Mouse (Mus musculus) limb, embryonic 15.5 days (tissue): ENCODE measurements around the gene Fbn1. TPM values are rescaled to one million over a fixed set of nuclear protein-coding genes. Genes with fewer than 3 reads are reported as not detected.

Experiments
- ATAC-seq: fragments of 200-750 bp; cut with Nextera tagmentation; 2 replicates; pipeline ENCODE4 v1.8.0; 2017; ENCODE audit warnings: low read depth, moderate TSS enrichment; ENCODE audit not compliant: insufficient number of reproducible peaks, low FRiP score, low TSS enrichment
- H3K27ac ChIP-seq: fragments of 300-500 bp; sonication (generic); 2 replicates; pipeline ENCODE4 v1.5.1; 2015; ENCODE audit warnings: moderate library complexity, mild to moderate bottlenecking, inconsistent platforms
- H3K27me3 ChIP-seq: fragments of 300-500 bp; sonication (generic); 2 replicates; pipeline ENCODE4 v1.6.1; 2015; ENCODE audit warnings: inconsistent platforms
- H3K36me3 ChIP-seq: fragments of 300-500 bp; sonication (generic); 2 replicates; pipeline ENCODE4 v1.6.1; 2015; ENCODE audit warnings: inconsistent platforms
- H3K4me1 ChIP-seq: fragments of 300-500 bp; sonication (generic); 2 replicates; pipeline ENCODE4 v1.6.1; 2015; ENCODE audit warnings: inconsistent platforms
- H3K4me2 ChIP-seq: fragments of 300-500 bp; sonication (generic); 2 replicates; pipeline ENCODE4 v1.6.1; 2015; ENCODE audit warnings: mild to moderate bottlenecking, inconsistent platforms
- H3K4me3 ChIP-seq: fragments of 300-500 bp; sonication (generic); 2 replicates; pipeline ENCODE4 v1.5.1; 2015; ENCODE audit warnings: mild to moderate bottlenecking, inconsistent platforms
- H3K9ac ChIP-seq: fragments of 300-500 bp; sonication (generic); 2 replicates; pipeline ENCODE4 v1.6.1; 2015; ENCODE audit warnings: inconsistent platforms
- H3K9me3 ChIP-seq: fragments of 300-500 bp; sonication (generic); 2 replicates; pipeline ENCODE4 v1.6.1; 2016; ENCODE audit warnings: inconsistent platforms
- WGBS: fragments of 180-500 bp; shearing (Covaris S2); methylation state at CpG from one replicate; pipeline ENCODE4 v1.1.7; 2015; 5-methylcytosine and 5-hydroxymethylcytosine counted together
- polyA plus RNA-seq: library from polyadenylated mRNA; unstranded; fragments of >200 nt; fragmentation: Nextera tagmentation; extraction: Ambion mirVana; gene quantifications from 2 replicates; pipeline ENCODE4 v1.2.1, GENCODE M21; 2015

The Fbn1 gene
- polyA plus RNA-seq, 1 experiment from 2014 or later: 31.2 TPM

DNA sequence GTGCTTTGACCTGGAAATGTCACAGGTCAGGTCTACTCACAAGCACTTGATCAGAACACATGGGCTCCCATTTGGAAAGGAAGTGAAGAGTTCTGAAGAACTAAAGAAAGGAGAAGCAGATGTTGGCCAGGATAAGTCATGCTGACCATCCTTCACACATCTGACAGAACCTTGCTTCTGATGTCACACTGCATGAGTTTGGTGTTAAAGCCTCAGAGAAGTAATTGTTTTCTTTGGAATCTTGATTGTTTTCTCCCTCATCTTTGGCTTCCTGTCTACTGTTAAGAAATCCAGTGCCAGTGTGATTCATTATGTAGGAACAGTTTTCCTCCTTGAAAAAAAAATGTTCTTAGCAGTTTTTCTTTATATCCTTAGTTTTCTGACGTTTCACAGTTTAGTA is 238.9 kb downstream of the Fbn1 start:
- no peak overlapping the region for H3K9ac ChIP-seq
- no peaks in the 10 kb centered on the region; the same call in 1 of the 2 replicates for H3K9me3 ChIP-seq
- ATAC-seq: no peak
- no peaks in the 10 kb centered on the region for H3K36me3 ChIP-seq
- H3K27ac ChIP-seq: no peak overlapping the region
- 62% methylated on average over 1 of the region's 1 CpGs for WGBS
- H3K4me2 ChIP-seq: no peak overlapping the region
- no peaks in the 10 kb centered on the region for H3K27me3 ChIP-seq
- peaks cover 2% of the 10 kb centered on the region; the same call in 1 of the 2 replicates for H3K4me1 ChIP-seq
- no peak overlapping the region for H3K4me3 ChIP-seq

DNA sequence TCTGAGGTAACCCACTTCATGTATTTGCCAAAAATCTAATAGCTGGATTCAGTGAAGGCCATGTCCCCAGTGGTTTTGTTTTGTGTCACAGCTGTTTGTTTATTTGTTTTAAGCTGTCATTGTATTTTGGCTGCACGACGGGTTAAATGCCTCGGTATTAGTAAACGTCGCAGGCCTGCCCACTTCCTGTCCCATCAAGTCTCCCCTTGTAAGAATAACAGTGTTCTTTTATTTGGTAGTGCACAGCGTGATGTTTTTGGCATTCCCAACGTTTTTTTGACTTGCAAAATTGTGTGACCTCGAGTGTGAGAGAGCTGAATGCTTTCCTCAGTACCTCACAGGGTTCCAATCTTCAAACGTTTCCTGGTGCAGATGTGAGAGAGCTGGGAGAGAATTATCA is 244.0 kb downstream of the Fbn1 start:
- H3K27me3 ChIP-seq: no peaks in the 10 kb centered on the region
- no peak for ATAC-seq
- H3K4me1 ChIP-seq: peaks cover 8% of the 10 kb centered on the region; the same call in 1 of the 2 replicates
- H3K4me3 ChIP-seq: no peak overlapping the region
- H3K27ac ChIP-seq: peak overlapping the region; percentile 23; the same call in 1 of the 2 replicates
- H3K9me3 ChIP-seq: no peaks in the 10 kb centered on the region
- no peak overlapping the region for H3K9ac ChIP-seq
- H3K4me2 ChIP-seq: no peak overlapping the region
- H3K36me3 ChIP-seq: peaks cover 3% of the 10 kb centered on the region
- 10% methylated on average over 9 of the region's 9 CpGs for WGBS

DNA sequence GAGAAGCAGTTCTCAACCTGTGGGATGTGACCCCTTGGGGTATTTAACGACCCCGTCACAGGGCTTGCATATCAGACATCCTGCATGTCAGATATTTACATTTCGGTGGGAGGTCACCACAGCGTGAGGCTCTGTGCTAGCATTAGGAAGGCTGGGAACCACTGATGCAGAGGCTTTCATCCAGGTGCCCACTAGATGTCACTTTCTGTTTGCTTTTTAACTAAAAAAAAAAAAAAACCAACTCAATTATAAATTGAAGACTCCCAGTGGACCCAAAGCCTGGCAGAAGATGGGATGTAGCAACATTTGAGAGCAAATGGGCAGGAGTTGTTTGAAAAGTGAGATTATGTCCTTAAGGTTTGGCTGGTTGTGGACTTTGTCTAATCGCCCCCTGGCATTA is 244.7 kb downstream of the Fbn1 start:
- Histone ChIP-seq H3K4me1 (peaks cover 8% of the 10 kb centered on the region; the same call in 1 of the 2 replicates), H3K9ac (no peak overlapping the region), H3K9me3 (no peaks in the 10 kb centered on the region), H3K27ac (no peak overlapping the region), H3K27me3 (no peaks in the 10 kb centered on the region), H3K4me2 (no peak overlapping the region), H3K36me3 (peaks cover 7% of the 10 kb centered on the region), H3K4me3 (no peak overlapping the region)
- ATAC-seq: no peak
- 16% methylated on average over 5 of the region's 5 CpGs for WGBS

DNA sequence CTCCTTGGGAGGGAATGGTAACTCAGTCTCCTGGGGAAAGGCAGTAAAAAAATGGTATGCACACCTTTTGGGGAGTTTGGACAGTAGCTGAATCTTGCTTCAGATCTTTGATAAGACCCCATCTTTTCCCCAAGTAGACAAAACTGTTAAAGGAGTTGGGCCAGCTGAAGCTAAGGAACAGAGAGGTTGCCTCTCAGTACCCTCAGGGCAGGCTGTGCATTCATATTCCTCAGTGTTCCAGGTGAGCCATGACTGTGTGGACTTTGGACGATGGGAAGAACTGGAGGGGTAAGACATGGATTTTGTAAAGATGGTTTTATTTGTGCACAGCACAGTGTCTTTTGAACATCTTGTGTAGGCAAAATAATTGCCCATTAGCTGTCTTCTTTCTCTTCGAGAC is 247.5 kb downstream of the Fbn1 start:
- H3K36me3 ChIP-seq: peaks cover 31% of the 10 kb centered on the region

DNA sequence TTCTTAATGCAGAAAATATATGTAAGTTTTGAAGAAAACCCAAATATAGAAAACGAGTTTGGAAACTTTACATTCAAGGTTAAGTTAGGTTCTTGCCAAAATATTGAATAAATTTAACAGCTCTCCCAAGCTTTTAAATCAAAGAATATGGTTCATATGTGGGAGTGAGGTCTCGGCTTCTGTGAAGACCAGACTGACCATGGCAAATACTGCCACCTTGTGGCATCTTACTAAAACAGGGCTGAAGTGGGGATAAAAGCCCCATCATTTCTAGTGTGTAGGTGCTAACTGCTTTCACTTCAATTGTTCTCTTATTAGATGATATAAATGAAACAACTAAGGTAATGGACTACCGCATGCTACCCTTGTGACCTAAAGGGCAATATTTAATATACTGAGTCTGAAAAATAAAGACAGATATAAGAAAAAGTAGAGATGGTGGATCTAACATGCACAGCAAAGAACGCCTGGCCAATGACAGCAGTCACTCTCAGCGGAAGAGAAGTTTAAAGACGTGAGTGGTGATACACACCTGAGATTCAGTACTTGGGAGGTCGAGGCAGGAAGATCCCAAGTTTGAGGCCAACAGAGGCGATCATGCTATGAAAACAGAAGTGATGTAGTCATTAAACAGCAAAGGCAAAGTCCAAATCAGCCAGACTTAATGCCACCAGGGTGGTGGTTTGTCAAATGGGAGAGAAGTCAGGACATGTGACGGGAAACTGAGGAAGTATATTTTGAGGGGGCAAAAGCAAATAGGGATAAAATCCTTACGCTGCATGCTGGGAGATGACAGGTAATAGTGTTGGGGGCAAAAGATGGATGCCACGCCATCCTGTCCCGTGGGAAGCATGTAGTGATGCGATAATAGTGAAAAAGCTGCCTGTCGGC is 248.3 kb downstream of the Fbn1 start:
- H3K36me3 ChIP-seq: peaks cover 34% of the 10 kb centered on the region
- 84% methylated on average over 14 of the region's 14 CpGs for whole genome bisulfite sequencing
- peaks cover 8% of the 10 kb centered on the region; the same call in 1 of the 2 replicates for H3K4me1 ChIP-seq
- H3K27ac ChIP-seq: no peak overlapping the region
- no peak overlapping the region for H3K4me3 ChIP-seq
- H3K9me3 ChIP-seq: no peaks in the 10 kb centered on the region
- ATAC-seq: no peak
- no peaks in the 10 kb centered on the region for H3K27me3 ChIP-seq
- H3K4me2 ChIP-seq: no peak overlapping the region
- no peak overlapping the region for H3K9ac ChIP-seq

More for the DNA sequence above, 247.5 kb downstream of the Fbn1 start:
- no peaks in the 10 kb centered on the region for H3K27me3 ChIP-seq
- H3K9ac ChIP-seq: no peak overlapping the region
- no peak for ATAC-seq
- H3K4me2 ChIP-seq: no peak overlapping the region
- H3K27ac ChIP-seq: no peak overlapping the region
- peaks cover 8% of the 10 kb centered on the region; the same call in 1 of the 2 replicates for H3K4me1 ChIP-seq
- no peak overlapping the region for H3K4me3 ChIP-seq
- 74% methylated on average over 2 of the region's 2 CpGs for WGBS
- no peaks in the 10 kb centered on the region for H3K9me3 ChIP-seq

DNA sequence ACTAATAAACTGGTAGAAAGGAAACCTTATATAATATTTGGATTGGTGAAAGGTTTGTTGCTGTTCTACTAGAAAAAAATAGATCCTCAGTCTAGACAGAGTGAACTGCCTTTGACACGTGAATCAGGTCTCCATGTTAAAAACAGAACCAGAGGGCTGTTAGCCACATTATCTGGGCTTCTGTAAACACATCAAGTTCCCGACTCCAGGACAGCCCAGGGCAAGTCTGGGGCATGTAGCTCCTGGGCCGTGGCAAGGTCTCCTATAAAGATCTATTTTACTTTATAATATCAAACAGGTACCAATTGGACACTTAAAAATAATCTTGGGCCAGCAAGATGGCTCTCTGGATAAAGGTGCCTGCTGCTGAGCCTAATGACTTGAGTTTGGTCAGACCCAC is 251.9 kb downstream of the Fbn1 start:
- H3K4me2 ChIP-seq: no peak overlapping the region
- H3K27me3 ChIP-seq: no peaks in the 10 kb centered on the region
- H3K27ac ChIP-seq: no peak overlapping the region
- H3K36me3 ChIP-seq: peaks cover 60% of the 10 kb centered on the region
- H3K9ac ChIP-seq: no peak overlapping the region
- no peak overlapping the region for H3K4me3 ChIP-seq
- no peaks in the 10 kb centered on the region for H3K4me1 ChIP-seq
- ATAC-seq: no peak
- no peaks in the 10 kb centered on the region for H3K9me3 ChIP-seq
- WGBS: 58% methylated on average over 3 of the region's 3 CpGs

DNA sequence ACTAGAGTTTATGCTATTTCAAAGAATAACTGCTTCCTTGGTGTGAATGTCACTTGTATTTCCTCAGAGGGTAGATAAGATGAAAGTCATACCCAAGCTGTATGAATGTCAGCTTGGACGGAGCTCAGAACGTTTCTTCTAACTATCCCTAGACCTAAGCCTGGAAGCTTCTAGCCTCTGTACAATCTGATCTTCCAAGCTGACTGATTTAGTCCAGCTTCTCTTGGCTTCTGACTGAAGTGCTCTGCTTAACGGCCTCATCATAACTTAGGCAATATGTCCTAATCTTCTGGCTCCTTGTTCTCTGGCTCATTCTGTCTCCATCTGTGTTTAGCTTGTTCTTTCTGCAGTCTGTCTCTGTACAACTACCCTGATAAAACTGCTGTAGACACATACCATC is 253.2 kb downstream of the Fbn1 start:
- H3K36me3 ChIP-seq: peaks cover 68% of the 10 kb centered on the region
- no peak overlapping the region for H3K4me2 ChIP-seq

DNA sequence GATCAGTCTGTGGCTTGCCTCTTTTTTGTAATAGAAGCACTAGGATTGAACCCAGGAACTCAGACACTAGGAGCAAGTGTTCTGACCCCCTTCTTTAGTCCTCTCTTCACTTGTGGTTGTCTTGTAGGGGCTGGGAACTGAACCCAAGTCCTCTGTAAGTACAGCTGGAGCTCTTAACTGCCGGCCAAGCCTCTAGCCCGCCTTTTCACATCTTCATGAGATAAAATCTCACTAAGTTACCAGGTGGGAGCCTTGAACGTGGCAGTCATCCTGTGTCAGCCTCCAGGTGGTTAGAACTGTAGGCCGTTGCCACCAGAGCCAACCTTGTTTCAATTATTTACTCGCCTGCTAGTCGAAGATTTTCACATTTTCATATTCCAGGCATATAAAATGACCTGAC is 254.1 kb downstream of the Fbn1 start:
- ATAC-seq: no peak
- no peak overlapping the region for H3K9ac ChIP-seq
- no peak overlapping the region for H3K4me2 ChIP-seq
- H3K4me1 ChIP-seq: peaks cover 7% of the 10 kb centered on the region
- H3K36me3 ChIP-seq: peaks cover 65% of the 10 kb centered on the region
- H3K9me3 ChIP-seq: no peaks in the 10 kb centered on the region
- no peak overlapping the region for H3K4me3 ChIP-seq
- H3K27ac ChIP-seq: peak overlapping the region; percentile 54; the same call in 1 of the 2 replicates
- 91% methylated on average over 6 of the region's 6 CpGs for WGBS
- H3K27me3 ChIP-seq: no peaks in the 10 kb centered on the region

More for the DNA sequence above, 253.2 kb downstream of the Fbn1 start:
- Histone ChIP-seq H3K9me3 (no peaks in the 10 kb centered on the region), H3K27ac (no peak overlapping the region), H3K4me3 (no peak overlapping the region), H3K4me1 (no peaks in the 10 kb centered on the region), H3K27me3 (no peaks in the 10 kb centered on the region), H3K9ac (no peak overlapping the region)
- ATAC-seq: no peak
- 89% methylated on average over 3 of the region's 3 CpGs for WGBS

DNA sequence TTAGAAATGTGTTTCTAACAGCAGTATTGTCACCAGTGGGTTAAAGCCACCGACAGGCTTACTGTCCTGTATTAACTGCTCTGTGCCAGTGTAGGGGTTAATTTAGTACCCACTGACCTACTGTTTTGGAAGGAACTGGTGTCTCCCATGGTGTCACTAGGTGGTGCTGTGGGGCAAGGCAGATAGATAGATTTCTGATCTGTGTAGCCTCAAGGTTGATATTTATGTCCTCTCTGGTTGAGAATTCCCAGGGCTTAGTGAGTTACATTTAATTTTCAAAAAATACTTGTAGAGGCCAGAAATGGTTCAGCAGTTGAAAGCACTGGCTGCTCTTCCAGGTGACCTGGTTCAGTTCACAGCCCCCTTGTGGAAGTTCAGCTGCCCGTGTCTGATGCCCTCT is 255.5 kb downstream of the Fbn1 start:
- no peak for ATAC-seq
- WGBS: 51% methylated on average over 2 of the region's 2 CpGs

DNA sequence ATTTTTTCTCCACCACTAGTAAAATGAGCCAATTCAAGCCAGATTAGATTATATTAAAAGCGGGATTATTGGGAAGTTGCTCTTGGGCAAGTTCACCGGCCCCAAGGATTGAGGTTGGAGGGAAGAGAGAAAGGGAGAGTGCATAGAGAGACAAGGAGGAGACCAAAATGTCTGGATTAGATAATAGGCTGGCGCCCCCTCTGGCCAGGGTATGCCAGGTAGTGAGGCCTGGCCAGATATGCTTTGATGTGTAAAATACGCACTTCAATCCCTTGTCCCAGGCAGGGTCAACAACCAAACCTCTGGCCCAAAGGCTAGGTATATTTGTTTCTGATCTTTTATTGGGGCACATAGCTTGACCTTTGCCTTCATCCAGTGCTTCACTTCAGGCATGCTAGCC is 256.0 kb downstream of the Fbn1 start:
- Histone ChIP-seq H3K36me3 (peaks cover 49% of the 10 kb centered on the region), H3K4me3 (no peak overlapping the region), H3K4me1 (peaks cover 15% of the 10 kb centered on the region), H3K27ac (no peak overlapping the region), H3K27me3 (no peaks in the 10 kb centered on the region), H3K9ac (no peak overlapping the region), H3K9me3 (no peaks in the 10 kb centered on the region), H3K4me2 (no peak overlapping the region)
- no peak for ATAC-seq
- 83% methylated on average over 4 of the region's 4 CpGs for WGBS

More for the DNA sequence above, 255.5 kb downstream of the Fbn1 start:
- Histone ChIP-seq H3K4me2 (no peak overlapping the region), H3K4me1 (peaks cover 15% of the 10 kb centered on the region), H3K9ac (no peak overlapping the region), H3K4me3 (no peak overlapping the region), H3K27me3 (no peaks in the 10 kb centered on the region), H3K27ac (no peak overlapping the region), H3K9me3 (no peaks in the 10 kb centered on the region), H3K36me3 (peaks cover 54% of the 10 kb centered on the region)
